Mouse (Mus musculus) hindbrain, postnatal 0 days (tissue): ENCODE measurements around the gene Uggt1. TPM values are rescaled to one million over a fixed set of nuclear protein-coding genes. Genes with fewer than 3 reads are reported as not detected.

ENCODE experiments used
- ATAC-seq: fragments of 200-750 bp; cut with Nextera tagmentation; 2 replicates; pipeline ENCODE4 v1.8.0; 2017; ENCODE audit warnings: mild to moderate bottlenecking, moderate TSS enrichment, moderate library complexity
- DNase-seq: peaks from one replicate; pipeline ENCODE4 v3.0.0-alpha.2; 2015; ENCODE audit warnings: low spot score
- H3K27ac ChIP-seq: fragments of 300-500 bp; sonication (generic); 2 replicates; pipeline ENCODE4 v1.5.1; 2014; ENCODE audit warnings: mild to moderate bottlenecking
- H3K27me3 ChIP-seq: fragments of 300-500 bp; sonication (generic); 2 replicates; pipeline ENCODE4 v1.6.1; 2014; ENCODE audit warnings: low read length, mixed read lengths; ENCODE audit not compliant: insufficient read depth
- H3K36me3 ChIP-seq: fragments of 300-500 bp; sonication (generic); 2 replicates; pipeline ENCODE4 v1.6.1; 2014; ENCODE audit warnings: low read length, mixed read lengths; ENCODE audit not compliant: insufficient read depth
- H3K4me1 ChIP-seq: fragments of 300-500 bp; sonication (generic); 2 replicates; pipeline ENCODE4 v1.6.1; 2014; ENCODE audit warnings: antibody characterized with exemption, low read length, mixed read lengths; ENCODE audit not compliant: insufficient read depth
- H3K4me2 ChIP-seq: fragments of 300-500 bp; sonication (generic); 2 replicates; pipeline ENCODE4 v1.6.1; 2014; ENCODE audit warnings: low read depth, mild to moderate bottlenecking, low read length, moderate library complexity, mixed read lengths
- H3K4me3 ChIP-seq: fragments of 300-500 bp; sonication (generic); 2 replicates; pipeline ENCODE4 v1.5.1; 2014; ENCODE audit warnings: low read length
- H3K9ac ChIP-seq: fragments of 300-500 bp; sonication (generic); replicated peaks from 2 replicates; pipeline ENCODE4 v1.6.1; 2014; ENCODE audit warnings: mild to moderate bottlenecking, low read length, moderate library complexity, mixed read lengths
- H3K9me3 ChIP-seq: fragments of 300-500 bp; sonication (generic); 2 replicates; pipeline ENCODE4 v1.6.1; 2016; ENCODE audit warnings: low read length, mixed read lengths
- CTCF ChIP-seq: IDR thresholded peaks from 2 replicates; pipeline ENCODE4 v1.5.1; 2016; ENCODE audit warnings: antibody characterized with exemption, control low read depth, low read depth
- WGBS: fragments of 180-500 bp; shearing (Covaris S2); extraction: QIAGEN DNeasy Blood & Tissue Kit; methylation state at CpG from one replicate; pipeline ENCODE4 v1.1.7; 2014; 5-methylcytosine and 5-hydroxymethylcytosine counted together
- polyA plus RNA-seq: library from polyadenylated mRNA; unstranded; fragments of >200 nt; fragmentation: Nextera tagmentation; extraction: Ambion mirVana; gene quantifications from 2 replicates; pipeline ENCODE4 v1.2.1, GENCODE M21; 2015
- total RNA-seq: library from RNA; depleted of rRNA; stranded (reverse); fragments of >200 nt; gene quantifications from 2 replicates; pipeline ENCODE4 v1.2.3, GENCODE M21; 2014

Uggt1 gene
- total and polyA plus RNA-seq, 2 experiments from 2014 or later: 24.3 to 33.5 TPM

GRCm38 (mm10) chr1:36269121-36269795 is 24.7 kb upstream of the Uggt1 start:
- no peaks in the 10 kb centered on the region for H3K36me3 ChIP-seq
- peak; percentile 22 for DNase-seq

GRCm38 (mm10) chr1:36267595-36267994 is 23.1 kb upstream of the Uggt1 start:
- H3K4me2 ChIP-seq: no peak overlapping the region
- TF ChIP-seq CTCF: no peak
- H3K27ac ChIP-seq: no peak overlapping the region
- H3K9ac ChIP-seq: no peak overlapping the region
- H3K4me3 ChIP-seq: no peak overlapping the region
- no peak for ATAC-seq
- over 99% methylated on average over 3 of the region's 3 CpGs for WGBS
- H3K36me3 ChIP-seq: no peaks in the 10 kb centered on the region
- no peak for DNase-seq
- no peaks in the 10 kb centered on the region for H3K9me3 ChIP-seq
- no peaks in the 10 kb centered on the region for H3K4me1 ChIP-seq
- H3K27me3 ChIP-seq: no peaks in the 10 kb centered on the region; the same call in 1 of the 2 replicates

More at GRCm38 (mm10) chr1:36269121-36269795, 24.7 kb upstream of the Uggt1 start:
- H3K9me3 ChIP-seq: no peaks in the 10 kb centered on the region
- peak overlapping the region; percentile 41 for H3K4me2 ChIP-seq
- peak overlapping the region; percentile 19; the same call in 1 of the 2 replicates for H3K4me3 ChIP-seq
- WGBS: 43% methylated on average over 54 of the region's 54 CpGs
- peak; percentile 33; the same call in 1 of the 2 replicates for ATAC-seq
- H3K9ac ChIP-seq: 0 out of 2 replicates have a peak overlapping the region, but pooled peaks have one; percentile 17
- no peaks in the 10 kb centered on the region for H3K4me1 ChIP-seq
- no peak for TF ChIP-seq CTCF
- no peak overlapping the region for H3K27ac ChIP-seq
- H3K27me3 ChIP-seq: no peaks in the 10 kb centered on the region; the same call in 1 of the 2 replicates

- TF ChIP-seq CTCF: no peak
- Histone ChIP-seq H3K36me3 (no peaks in the 10 kb centered on the region), H3K4me1 (no peaks in the 10 kb centered on the region), H3K9ac (no peak overlapping the region), H3K4me3 (no peak overlapping the region), H3K4me2 (no peak overlapping the region), H3K9me3 (no peaks in the 10 kb centered on the region), H3K27ac (no peak overlapping the region), H3K27me3 (no peaks in the 10 kb centered on the region; the same call in 1 of the 2 replicates)
- 78% methylated on average over 6 of the region's 6 CpGs for WGBS
- ATAC-seq: no peak
- DNase-seq: no peak
These were observed 21.8 kb upstream of the Uggt1 start for GRCm38 (mm10) chr1:36266293-36266692.

- no peak overlapping the region for H3K4me2 ChIP-seq
- no peak overlapping the region for H3K9ac ChIP-seq
- no peak for TF ChIP-seq CTCF
- WGBS: 59% methylated on average over 13 of the region's 13 CpGs
- no peaks in the 10 kb centered on the region for H3K27me3 ChIP-seq
- H3K4me1 ChIP-seq: no peaks in the 10 kb centered on the region
- ATAC-seq (no peak), DNase-seq (peak; percentile 20)
- peak overlapping the region; percentile 15; the same call in 1 of the 2 replicates for H3K27ac ChIP-seq
- no peaks in the 10 kb centered on the region for H3K9me3 ChIP-seq
- H3K36me3 ChIP-seq: no peaks in the 10 kb centered on the region
- H3K4me3 ChIP-seq: no peak overlapping the region
These were observed 19.4 kb upstream of the Uggt1 start for GRCm38 (mm10) chr1:36263833-36264488.

GRCm38 (mm10) chr1:36261708-36262504 is 17.4 kb upstream of the Uggt1 start:
- Histone ChIP-seq H3K4me3 (no peak overlapping the region), H3K9ac (no peak overlapping the region), H3K4me2 (no peak overlapping the region), H3K36me3 (no peaks in the 10 kb centered on the region), H3K4me1 (no peaks in the 10 kb centered on the region), H3K27ac (no peak overlapping the region), H3K9me3 (no peaks in the 10 kb centered on the region), H3K27me3 (no peaks in the 10 kb centered on the region)
- no peak for DNase-seq
- no peak for ATAC-seq
- no peak for TF ChIP-seq CTCF
- WGBS: 82% methylated on average over 19 of the region's 19 CpGs

- 97% methylated on average over 1 of the region's 1 CpGs for WGBS
These were observed 15.9 kb upstream of the Uggt1 start for GRCm38 (mm10) chr1:36260418-36260817.

More at GRCm38 (mm10) chr1:36260418-36260817, 15.9 kb upstream of the Uggt1 start:
- Histone ChIP-seq H3K9ac (no peak overlapping the region), H3K4me2 (no peak overlapping the region), H3K36me3 (no peaks in the 10 kb centered on the region), H3K4me3 (no peak overlapping the region), H3K27ac (no peak overlapping the region), H3K27me3 (no peaks in the 10 kb centered on the region), H3K4me1 (0 out of 2 replicates have a peak, but pooled peaks cover 6% of the 10 kb centered on the region), H3K9me3 (no peaks in the 10 kb centered on the region)
- no peak for ATAC-seq
- TF ChIP-seq CTCF: no peak
- DNase-seq: no peak
